Mouse (Mus musculus) heart, embryonic 15.5 days (tissue): ENCODE results near the gene Ugt2a1. TPM values are rescaled to one million over a fixed set of nuclear protein-coding genes. Genes with fewer than 3 reads are reported as not detected.
"Not testable (repeated sequence)": the region's sequence is repeated elsewhere in the genome, so short reads cannot be mapped to it uniquely, and the experiment has no call there.

Experiments
- ATAC-seq: fragments of 200-750 bp; cut with Nextera tagmentation; replicated peaks from 2 replicates; pipeline ENCODE4 v1.8.0; 2017; ENCODE audit warnings: low read depth, moderate TSS enrichment; ENCODE audit not compliant: insufficient number of reproducible peaks, insufficient read depth, low FRiP score
- H3K27ac ChIP-seq: fragments of 300-500 bp; sonication (generic); 2 replicates; pipeline ENCODE4 v1.5.1; 2015; ENCODE audit warnings: mild to moderate bottlenecking, inconsistent platforms
- H3K27me3 ChIP-seq: fragments of 300-500 bp; sonication (generic); 2 replicates; pipeline ENCODE4 v1.6.1; 2015; ENCODE audit warnings: inconsistent platforms
- H3K36me3 ChIP-seq: fragments of 300-500 bp; sonication (generic); 2 replicates; pipeline ENCODE4 v1.6.1; 2015; ENCODE audit warnings: mild to moderate bottlenecking, inconsistent platforms
- H3K4me1 ChIP-seq: fragments of 300-500 bp; sonication (generic); replicated peaks from 2 replicates; pipeline ENCODE4 v1.6.1; 2015; ENCODE audit warnings: inconsistent platforms
- H3K4me2 ChIP-seq: fragments of 300-500 bp; sonication (generic); 2 replicates; pipeline ENCODE4 v1.6.1; 2015; ENCODE audit warnings: inconsistent platforms, mild to moderate bottlenecking, moderate library complexity
- H3K4me3 ChIP-seq: fragments of 300-500 bp; sonication (generic); 2 replicates; pipeline ENCODE4 v1.5.1; 2015; ENCODE audit warnings: mild to moderate bottlenecking, inconsistent platforms
- H3K9ac ChIP-seq: fragments of 300-500 bp; sonication (generic); 2 replicates; pipeline ENCODE4 v1.6.1; 2015; ENCODE audit warnings: mild to moderate bottlenecking, inconsistent platforms
- H3K9me3 ChIP-seq: fragments of 300-500 bp; sonication (generic); replicated peaks from 2 replicates; pipeline ENCODE4 v1.6.1; 2016; ENCODE audit warnings: inconsistent platforms
- WGBS: fragments of 180-500 bp; shearing (Covaris S2); methylation state at CpG from one replicate; pipeline ENCODE4 v1.1.7; 2015; ENCODE audit warnings: mixed read lengths; 5-methylcytosine and 5-hydroxymethylcytosine counted together
- polyA plus RNA-seq: library from polyadenylated mRNA; unstranded; fragments of >200 nt; fragmentation: Nextera tagmentation; extraction: Ambion mirVana; gene quantifications from 2 replicates; pipeline ENCODE4 v1.2.1, GENCODE M21; 2015

Gene Ugt2a1
- polyA plus RNA-seq = not detected in 2 replicates

- WGBS = 78% methylated on average over 1 of the region's 1 CpGs
- Histone ChIP-seq H3K27ac (no peak within 1 kb of the TSS), H3K4me3 (no peak within 1 kb of the TSS)
Measured at GRCm38 (mm10) chr5:87490771-87491170, at the start of gene Ugt2a1. Gene Ugt2a1 (minus strand): TSS chr5:87490871.

GRCm38 (mm10) chr5:87538111-87538510 is 47.4 kb upstream of the Ugt2a1 start, which contains the start of gene Sult1b1:
Gene Sult1b1 (minus strand): TSS chr5:87538195.
- no peaks in the 10 kb centered on the region for H3K9me3 ChIP-seq
- H3K4me1 ChIP-seq = no peaks in the 10 kb centered on the region
- WGBS = 88% methylated on average over 2 of the region's 2 CpGs
- H3K36me3 ChIP-seq = no peaks in the 10 kb centered on the region
- H3K4me2 ChIP-seq = no peak within 1 kb of the TSS
- ATAC-seq = no peak
- no peak within 1 kb of the TSS for H3K9ac ChIP-seq
- H3K27ac ChIP-seq = no peak within 1 kb of the TSS
- H3K27me3 ChIP-seq = no peaks in the 10 kb centered on the region
- no peak within 1 kb of the TSS for H3K4me3 ChIP-seq

More at GRCm38 (mm10) chr5:87490771-87491170, at the start of gene Ugt2a1:
- H3K9ac ChIP-seq = no peak within 1 kb of the TSS
- H3K4me1 ChIP-seq = no peaks in the 10 kb centered on the region
- H3K27me3 ChIP-seq = no peaks in the 10 kb centered on the region
- ATAC-seq = no peak
- H3K36me3 ChIP-seq = no peaks in the 10 kb centered on the region
- H3K9me3 ChIP-seq = no peaks in the 10 kb centered on the region
- H3K4me2 ChIP-seq = no peak within 1 kb of the TSS

GRCm38 (mm10) chr5:87535994-87536644 is 45.4 kb upstream of the Ugt2a1 start:
- 81% methylated on average over 4 of the region's 4 CpGs for WGBS
- H3K4me1 ChIP-seq = no peaks in the 10 kb centered on the region
- H3K27ac ChIP-seq = no peak overlapping the region

DNA sequence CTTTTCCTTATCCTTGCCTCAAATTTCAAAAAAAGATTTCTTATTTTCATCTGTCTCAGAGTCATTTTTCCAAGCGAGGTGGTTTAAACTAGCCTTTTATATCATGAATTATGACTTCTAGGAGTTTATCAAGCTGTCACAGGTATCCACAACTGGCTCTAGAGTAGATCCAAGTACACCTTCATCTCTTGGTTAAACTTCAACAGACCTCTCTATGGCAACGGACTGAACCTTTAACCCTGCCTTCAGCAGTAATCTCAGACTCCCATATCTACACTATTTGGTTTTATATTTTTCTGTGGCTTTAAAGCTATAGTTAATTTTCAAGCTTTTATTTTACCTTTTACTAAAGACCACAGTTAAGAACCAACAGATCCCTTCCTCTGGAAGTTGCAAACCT is 41.6 kb upstream of the Ugt2a1 start:
- 59% methylated on average over 2 of the region's 2 CpGs for WGBS
- no peak overlapping the region for H3K4me3 ChIP-seq

More at GRCm38 (mm10) chr5:87535994-87536644, 45.4 kb upstream of the Ugt2a1 start:
- no peak for ATAC-seq
- Histone ChIP-seq H3K9me3 (no peaks in the 10 kb centered on the region), H3K4me3 (no peak overlapping the region), H3K36me3 (no peaks in the 10 kb centered on the region), H3K27me3 (no peaks in the 10 kb centered on the region), H3K9ac (no peak overlapping the region), H3K4me2 (no peak overlapping the region)

DNA sequence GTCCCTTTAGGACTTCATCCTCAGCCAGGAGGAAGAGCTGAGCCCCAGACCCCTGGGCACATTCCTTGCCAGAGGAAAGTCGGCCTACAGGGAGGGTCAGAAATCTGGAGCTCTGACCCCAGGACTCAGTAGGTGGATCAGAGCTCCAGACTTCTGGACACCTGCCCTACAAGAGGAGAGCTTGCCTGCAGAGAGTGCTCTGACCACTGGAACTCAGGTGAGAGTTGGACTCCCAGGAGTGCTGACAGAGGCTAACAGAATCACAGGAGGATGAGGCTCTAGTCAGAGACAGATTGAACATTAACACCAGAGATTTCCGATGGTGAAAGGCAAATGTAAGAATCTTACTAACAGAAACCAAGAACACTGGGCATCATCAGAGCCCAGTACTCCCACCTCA is 32.9 kb upstream of the Ugt2a1 start:
- not testable (repeated sequence) for ATAC-seq, H3K9ac ChIP-seq, H3K9me3 ChIP-seq, H3K27me3 ChIP-seq, H3K4me2 ChIP-seq, H3K4me1 ChIP-seq, H3K4me3 ChIP-seq, H3K27ac ChIP-seq, H3K36me3 ChIP-seq
- 76% methylated on average over 2 of the region's 2 CpGs for WGBS

More for the DNA sequence above, 41.6 kb upstream of the Ugt2a1 start:
- no peaks in the 10 kb centered on the region for H3K4me1 ChIP-seq
- H3K4me2 ChIP-seq = no peak overlapping the region
- H3K27ac ChIP-seq = no peak overlapping the region
- H3K27me3 ChIP-seq = no peaks in the 10 kb centered on the region
- H3K9ac ChIP-seq = no peak overlapping the region
- ATAC-seq = no peak
- no peaks in the 10 kb centered on the region for H3K36me3 ChIP-seq
- H3K9me3 ChIP-seq = no peaks in the 10 kb centered on the region

- Histone ChIP-seq H3K27ac (no peak overlapping the region), H3K9ac (no peak overlapping the region), H3K9me3 (no peaks in the 10 kb centered on the region), H3K4me1 (no peaks in the 10 kb centered on the region), H3K27me3 (no peaks in the 10 kb centered on the region), H3K4me3 (no peak overlapping the region), H3K36me3 (no peaks in the 10 kb centered on the region), H3K4me2 (no peak overlapping the region)
- 56% methylated on average over 4 of the region's 4 CpGs for whole genome bisulfite sequencing
- ATAC-seq = no peak
Measured at GRCm38 (mm10) chr5:87505776-87506458, 15.2 kb upstream of the Ugt2a1 start.

- 52% methylated on average over 1 of the region's 1 CpGs for WGBS
- H3K4me3 ChIP-seq = no peak overlapping the region
- H3K4me2 ChIP-seq = no peak overlapping the region
- no peak overlapping the region for H3K9ac ChIP-seq
- no peaks in the 10 kb centered on the region for H3K27me3 ChIP-seq
- H3K36me3 ChIP-seq = no peaks in the 10 kb centered on the region
- H3K9me3 ChIP-seq = no peaks in the 10 kb centered on the region
- H3K27ac ChIP-seq = no peak overlapping the region
- no peak for ATAC-seq
- H3K4me1 ChIP-seq = no peaks in the 10 kb centered on the region
Measured at GRCm38 (mm10) chr5:87502687-87503086, 12.0 kb upstream of the Ugt2a1 start.

DNA sequence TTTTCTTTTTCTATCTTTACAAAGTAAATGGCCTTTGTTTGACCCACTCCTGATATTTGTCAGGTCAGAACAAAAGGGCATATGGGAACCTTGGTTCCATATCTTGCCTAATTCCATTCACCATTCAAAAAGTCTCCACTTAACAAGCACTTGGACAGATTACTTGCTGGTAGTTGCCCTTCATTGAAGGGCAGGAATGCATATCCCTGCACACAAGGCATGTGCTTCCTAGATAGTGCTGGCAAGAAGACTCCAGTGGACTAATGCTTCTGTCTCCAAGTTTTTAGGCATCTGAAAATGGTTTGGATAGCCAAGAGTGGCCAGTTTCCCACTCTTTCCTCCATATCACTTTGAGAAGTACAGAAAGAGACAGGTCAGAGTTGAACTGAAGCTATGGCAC is 8.7 kb upstream of the Ugt2a1 start:
- Histone ChIP-seq H3K27ac (no peak overlapping the region), H3K27me3 (no peaks in the 10 kb centered on the region)

DNA sequence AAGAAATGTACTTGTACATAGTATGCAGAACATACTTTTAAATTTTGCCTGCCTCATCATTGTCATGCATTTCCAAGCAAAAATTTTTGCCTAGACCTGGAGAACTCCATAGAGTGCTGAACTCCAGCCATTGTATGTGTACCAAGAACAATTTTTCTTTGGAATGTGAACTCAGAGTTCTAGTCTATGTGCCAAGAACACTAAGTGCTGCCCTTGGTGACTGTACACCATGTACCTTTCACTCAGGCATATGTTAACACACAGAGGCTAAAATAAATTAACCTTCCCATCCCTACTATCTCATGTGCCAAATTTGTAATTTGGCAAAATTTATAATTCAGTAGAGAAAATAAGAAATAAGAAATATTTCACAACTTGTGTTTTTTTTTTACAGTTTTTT is 8.3 kb upstream of the Ugt2a1 start:
- Histone ChIP-seq H3K9ac (no peak overlapping the region), H3K4me2 (no peak overlapping the region), H3K36me3 (no peaks in the 10 kb centered on the region), H3K4me3 (no peak overlapping the region), H3K4me1 (no peaks in the 10 kb centered on the region), H3K27me3 (no peaks in the 10 kb centered on the region), H3K9me3 (no peaks in the 10 kb centered on the region), H3K27ac (no peak overlapping the region)
- ATAC-seq = no peak

More for the DNA sequence above, 8.7 kb upstream of the Ugt2a1 start:
- no peak overlapping the region for H3K9ac ChIP-seq
- H3K4me3 ChIP-seq = no peak overlapping the region
- no peak for ATAC-seq
- H3K36me3 ChIP-seq = no peaks in the 10 kb centered on the region
- H3K4me1 ChIP-seq = no peaks in the 10 kb centered on the region
- no peak overlapping the region for H3K4me2 ChIP-seq
- no peaks in the 10 kb centered on the region for H3K9me3 ChIP-seq

- not testable (repeated sequence) for H3K9me3 ChIP-seq, H3K27me3 ChIP-seq, H3K36me3 ChIP-seq, H3K4me3 ChIP-seq, ATAC-seq, H3K4me2 ChIP-seq, H3K9ac ChIP-seq, H3K4me1 ChIP-seq, H3K27ac ChIP-seq
- 71% methylated on average over 1 of the region's 1 CpGs for WGBS
Measured at GRCm38 (mm10) chr5:87486706-87487105, 4.0 kb downstream of the Ugt2a1 start, which contains the start of gene Gm43638. Gene Gm43638 (minus strand): TSS chr5:87486806.

DNA sequence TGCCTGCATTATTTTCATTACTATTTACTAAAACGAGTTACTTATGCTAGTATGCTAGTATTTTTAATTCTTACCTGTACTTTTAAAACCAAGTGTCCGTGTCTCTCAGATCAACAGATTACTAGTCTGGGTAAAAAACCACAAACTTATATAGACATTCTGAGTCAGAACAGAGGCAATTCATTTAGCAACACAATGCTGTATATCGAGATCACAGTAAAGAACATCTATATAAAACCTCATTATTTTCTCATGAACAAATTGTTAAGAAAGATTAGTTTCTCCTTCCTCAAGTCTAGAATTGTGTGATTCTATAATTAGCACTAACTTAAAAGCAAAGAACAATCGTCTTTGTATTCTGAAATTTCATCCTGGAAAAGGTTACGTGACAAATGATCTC is 8.5 kb downstream of the Ugt2a1 start, which contains the start of gene Ugt2a2:
Gene Ugt2a2 (minus strand): TSS at position 101 of the 400 bp plus-strand sequence.
- ATAC-seq = no peak
- no peaks in the 10 kb centered on the region for H3K4me1 ChIP-seq
- no peak within 1 kb of the TSS for H3K4me2 ChIP-seq
- H3K27me3 ChIP-seq = no peaks in the 10 kb centered on the region
- H3K9ac ChIP-seq = no peak within 1 kb of the TSS
- no peak within 1 kb of the TSS for H3K27ac ChIP-seq
- H3K9me3 ChIP-seq = no peaks in the 10 kb centered on the region
- no peaks in the 10 kb centered on the region for H3K36me3 ChIP-seq
- 66% methylated on average over 5 of the region's 5 CpGs for WGBS
- no peak within 1 kb of the TSS for H3K4me3 ChIP-seq

DNA sequence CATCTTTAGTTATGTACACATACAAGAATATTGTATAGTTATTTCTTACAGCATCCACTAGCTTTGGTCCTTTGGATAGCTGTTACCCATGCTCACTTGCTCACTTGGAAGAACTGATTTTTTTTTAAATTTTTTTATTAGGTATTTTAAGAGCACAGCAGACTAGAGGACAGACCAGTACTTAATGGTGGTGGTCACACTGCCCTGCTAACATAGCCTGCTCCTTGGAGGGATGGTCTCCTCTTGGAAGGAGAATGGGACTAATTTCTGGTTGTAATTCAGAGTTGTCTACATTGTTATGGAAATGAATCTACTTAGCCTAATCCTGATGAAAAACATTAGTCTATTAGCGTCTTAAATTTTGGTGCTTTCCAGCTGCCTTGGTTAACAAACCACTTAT is 31.9 kb downstream of the Ugt2a1 start:
- no peak for ATAC-seq
- Histone ChIP-seq H3K27ac (no peak overlapping the region), H3K9ac (no peak overlapping the region)

More for the DNA sequence above, 31.9 kb downstream of the Ugt2a1 start:
- H3K4me1 ChIP-seq = no peaks in the 10 kb centered on the region
- no peak overlapping the region for H3K4me3 ChIP-seq
- 48% methylated on average over 1 of the region's 1 CpGs for WGBS
- no peaks in the 10 kb centered on the region for H3K27me3 ChIP-seq
- H3K9me3 ChIP-seq = no peaks in the 10 kb centered on the region
- H3K36me3 ChIP-seq = no peaks in the 10 kb centered on the region
- H3K4me2 ChIP-seq = no peak overlapping the region
